Comparison of ENCODE assay signal across 9 mouse cellular contexts in genomic region chr3:51357624-51358023, GRCm38 (mm10). TPM values are rescaled to one million over a fixed set of nuclear protein-coding genes. Genes with fewer than 3 reads are reported as not detected.
DNase-seq lines count a peak whose midpoint lies in the region; ATAC-seq lines count a peak whose summit lies in the region.
"Had no signal": no experiment of that assay in that cellular context is flagged by ENCODE, and none has a peak within 500 bp of the region (broad histone marks: within the 10 kb centered on the region; RNA-seq: fewer than 3 reads in every experiment).

No protein-coding gene starts in this region.

- H3K36me3 ChIP-seq in heart, embryonic 15.5 days = no peaks in the 10 kb centered on the region
- H3K36me3 ChIP-seq in intestine, embryonic 16.5 days (ENCODE audit: control insufficient read depth, insufficient read depth, low read length) = no peaks in the 10 kb centered on the region
- H3K36me3 ChIP-seq in neural tube, embryonic 11.5 days (ENCODE audit: control insufficient read depth, insufficient read depth, low read length) = no peaks in the 10 kb centered on the region
- H3K36me3 ChIP-seq: G1E had no signal

- H3K4me3 ChIP-seq in heart, embryonic 15.5 days = peak overlapping the region; percentile 62
- H3K4me3 ChIP-seq in intestine, embryonic 16.5 days (ENCODE audit: low read length) = peak overlapping the region; percentile 65
- H3K4me3 ChIP-seq in neural tube, embryonic 11.5 days (ENCODE audit: low read depth, low read length) = peak overlapping the region; percentile 62

- ATAC-seq in heart, embryonic 15.5 days (replicated peaks; ENCODE audit: insufficient number of reproducible peaks, insufficient read depth, low FRiP score, low read depth) = no peak
- no peak for ATAC-seq in intestine, embryonic 16.5 days
- no peak for ATAC-seq in neural tube, embryonic 11.5 days (ENCODE audit: insufficient read depth, low FRiP score, low TSS enrichment)

- no peaks in the 10 kb centered on the region for H3K27me3 ChIP-seq in heart, embryonic 15.5 days
- H3K27me3 ChIP-seq in intestine, embryonic 16.5 days (replicated peaks; ENCODE audit: control insufficient read depth, insufficient read depth, low read length) = no peaks in the 10 kb centered on the region
- H3K27me3 ChIP-seq in neural tube, embryonic 11.5 days (ENCODE audit: control insufficient read depth, insufficient read depth, low read length) = 0 out of 2 replicates have a peak, but pooled peaks cover 3% of the 10 kb centered on the region

- no peak overlapping the region for H3K27ac ChIP-seq in heart, embryonic 15.5 days
- H3K27ac ChIP-seq in intestine, embryonic 16.5 days (ENCODE audit: low read length) = no peak overlapping the region
- no peak overlapping the region for H3K27ac ChIP-seq in neural tube, embryonic 11.5 days (ENCODE audit: low read depth, low read length)

- WGBS in heart, embryonic 15.5 days = 28% methylated on average over 14 of the region's 14 CpGs
- WGBS in intestine, embryonic 16.5 days = 16% methylated on average over 14 of the region's 14 CpGs
- 9% methylated on average over 14 of the region's 14 CpGs for WGBS in neural tube, embryonic 11.5 days

- H3K4me1 ChIP-seq in heart, embryonic 15.5 days (replicated peaks) = peaks cover 20% of the 10 kb centered on the region
- no peaks in the 10 kb centered on the region for H3K4me1 ChIP-seq in intestine, embryonic 16.5 days (ENCODE audit: control insufficient read depth, insufficient read depth, low read length)
- no peaks in the 10 kb centered on the region for H3K4me1 ChIP-seq in neural tube, embryonic 11.5 days (ENCODE audit: control insufficient read depth, insufficient read depth, low read length)

- intact Hi-C loops in heart, postnatal 36 days (cut with DNase I) = no loop called here

- H3K9me3 ChIP-seq in heart, embryonic 15.5 days (replicated peaks) = no peaks in the 10 kb centered on the region
- no peaks in the 10 kb centered on the region for H3K9me3 ChIP-seq in intestine, embryonic 16.5 days (ENCODE audit: control insufficient read depth, low read length)
- no peaks in the 10 kb centered on the region for H3K9me3 ChIP-seq in neural tube, embryonic 11.5 days (ENCODE audit: control insufficient read depth, low read length)

- no peak overlapping the region for H3K9ac ChIP-seq in heart, embryonic 15.5 days
- no peak overlapping the region; the same call in 1 of the 2 replicates for H3K9ac ChIP-seq in intestine, embryonic 16.5 days (ENCODE audit: low read depth, low read length)
- no peak overlapping the region for H3K9ac ChIP-seq in neural tube, embryonic 11.5 days (ENCODE audit: low read length)

- peak overlapping the region; percentile 85 for H3K4me2 ChIP-seq in heart, embryonic 15.5 days
- H3K4me2 ChIP-seq in intestine, embryonic 16.5 days (ENCODE audit: low read depth, low read length) = peak overlapping the region; percentile 53
- H3K4me2 ChIP-seq in neural tube, embryonic 11.5 days (ENCODE audit: low read depth) = peak overlapping the region; percentile 45

- no peak for DNase-seq in heart, postnatal 36 days
- peak; percentile 71 for DNase-seq in embryo, embryonic 9.5 days (ENCODE audit: extremely low spot score)
- peak; percentile 35 for DNase-seq in neural tube, embryonic 11.5 days (ENCODE audit: low spot score)
- no peak for DNase-seq in natural killer cell, adult 2 months (ENCODE audit: low spot score in 2 of 2)
- no peak for DNase-seq in adrenal gland, postnatal 25 days
- no peak for DNase-seq in adrenal gland, adult (ENCODE audit: inconsistent age in 2 of 2, low spot score in 1 of 2)

RNA-seq across cellular contexts. Expression of gene Elf2, which starts 17.2 kb away (rescaled TPM):
- polyA plus RNA-seq in heart, embryonic 15.5 days (2015; fragmentation: Nextera tagmentation; extraction: Ambion mirVana) = 51.3 and 55.4 TPM in 2 replicates
- total RNA-seq in heart, postnatal 36 days (2021) = 10 to 100 TPM; 53.8 to 62.2 TPM
- 43.4 and 53.5 TPM in 2 replicates for polyA plus RNA-seq in intestine, embryonic 16.5 days (2015; fragmentation: Nextera tagmentation; extraction: Ambion mirVana)
- polyA plus RNA-seq in neural tube, embryonic 11.5 days (2014; fragmentation: Nextera tagmentation; extraction: Ambion mirVana) = 38.4 and 47.3 TPM in 2 replicates
- 84.4 and 88.0 TPM in 2 replicates for total RNA-seq in adrenal gland, postnatal 25 days (2021)

RNA-seq across cellular contexts. Expression of gene Mgarp, which starts 38.9 kb away (rescaled TPM):
- polyA plus RNA-seq in heart, embryonic 15.5 days (2015; fragmentation: Nextera tagmentation; extraction: Ambion mirVana) = 6.9 and 9.5 TPM in 2 replicates
- total RNA-seq in heart, postnatal 36 days (2021) = under 1 TPM in 1 of 2 experiments, not detected in 1; 0.33 TPM
- 4.0 and 9.6 TPM in 2 replicates for polyA plus RNA-seq in intestine, embryonic 16.5 days (2015; fragmentation: Nextera tagmentation; extraction: Ambion mirVana)
- polyA plus RNA-seq in neural tube, embryonic 11.5 days (2014; fragmentation: Nextera tagmentation; extraction: Ambion mirVana) = 4.2 and 6.7 TPM in 2 replicates
- total RNA-seq in adrenal gland, postnatal 25 days (2021) = 637 and 688 TPM in 2 replicates

RNA-seq across cellular contexts. Expression of gene Ndufc1, which starts 51.2 kb away (rescaled TPM):
- 1,150 and 1,902 TPM in 2 replicates for polyA plus RNA-seq in heart, embryonic 15.5 days (2015; fragmentation: Nextera tagmentation; extraction: Ambion mirVana)
- 1,000 to 10,000 TPM; 1,613 to 1,736 TPM for total RNA-seq in heart, postnatal 36 days (2021)
- polyA plus RNA-seq in intestine, embryonic 16.5 days (2015; fragmentation: Nextera tagmentation; extraction: Ambion mirVana) = 906 and 911 TPM in 2 replicates
- 654 and 724 TPM in 2 replicates for polyA plus RNA-seq in neural tube, embryonic 11.5 days (2014; fragmentation: Nextera tagmentation; extraction: Ambion mirVana)
- total RNA-seq in adrenal gland, postnatal 25 days (2021) = 716 and 732 TPM in 2 replicates

RNA-seq across cellular contexts. Expression of gene Naa15, which starts 57.3 kb away (rescaled TPM):
- 36.5 and 42.5 TPM in 2 replicates for polyA plus RNA-seq in heart, embryonic 15.5 days (2015; fragmentation: Nextera tagmentation; extraction: Ambion mirVana)
- 10 to 100 TPM; 42.8 to 48.4 TPM for total RNA-seq in heart, postnatal 36 days (2021)
- 27.3 and 27.9 TPM in 2 replicates for polyA plus RNA-seq in intestine, embryonic 16.5 days (2015; fragmentation: Nextera tagmentation; extraction: Ambion mirVana)
- 46.8 and 51.7 TPM in 2 replicates for polyA plus RNA-seq in neural tube, embryonic 11.5 days (2014; fragmentation: Nextera tagmentation; extraction: Ambion mirVana)
- total RNA-seq in adrenal gland, postnatal 25 days (2021) = 56.0 and 65.8 TPM in 2 replicates

Comparison
In these comparisons a context has a peak if more than half of its experiments do, and no peak if none do; other contexts are left out.
1. DNase-seq: peak in embryo, embryonic 9.5 days (single experiment) and neural tube, embryonic 11.5 days (single experiment); none in heart, postnatal 36 days (0 of 2), natural killer cell, adult 2 months (0 of 2), adrenal gland, postnatal 25 days (single experiment) and adrenal gland, adult (0 of 2).
2. Peak in every context shown above with its lines, with median percentiles within 50 percentile points of each other: H3K4me2 ChIP-seq and H3K4me3 ChIP-seq.